22 mouse cellular contexts compared by ENCODE assay signal in genomic region chr17:12684412-12684811, GRCm38 (mm10). TPM values are rescaled to one million over a fixed set of nuclear protein-coding genes. Genes with fewer than 3 reads are reported as not detected.
DNase-seq lines count a peak whose midpoint lies in the region; ATAC-seq and TF ChIP-seq lines count a peak whose summit lies in the region.
"Had no signal": no experiment of that assay in that cellular context is flagged by ENCODE, and none has a peak within 500 bp of the region (broad histone marks: within the 10 kb centered on the region; RNA-seq: fewer than 3 reads in every experiment).

No protein-coding gene starts in this region.

- no peak overlapping the region for H3K27ac ChIP-seq in heart, embryonic 14.5 days (replicated peaks in 1 of 2; ENCODE audit: control insufficient read depth in 1 of 2, insufficient read depth in 1 of 2, low read depth in 2 of 2, low read length in 2 of 2)
- no peak overlapping the region for H3K27ac ChIP-seq in heart, embryonic 11.5 days (ENCODE audit: low read depth, low read length)
- H3K27ac ChIP-seq in stomach, postnatal 0 days (replicated peaks), result no peak overlapping the region
- H3K27ac ChIP-seq: forebrain, embryonic 12.5 days; hindbrain, embryonic 15.5 days; kidney, postnatal 0 days; limb, embryonic 15.5 days; midbrain, embryonic 10.5 days; neural tube, embryonic 12.5 days had no signal

- WGBS in heart, embryonic 14.5 days, result 59% methylated on average over 4 of the region's 4 CpGs
- 70% methylated on average over 4 of the region's 4 CpGs for WGBS in heart, embryonic 11.5 days (ENCODE audit: insufficient replicate concordance)
- 49% methylated on average over 4 of the region's 4 CpGs for WGBS in stomach, postnatal 0 days

- no peak overlapping the region for H3K4me2 ChIP-seq in heart, embryonic 14.5 days (ENCODE audit: low read length)
- H3K4me2 ChIP-seq in heart, embryonic 11.5 days, result no peak overlapping the region
- no peak overlapping the region for H3K4me2 ChIP-seq in stomach, postnatal 0 days (replicated peaks; ENCODE audit: low read depth)
- H3K4me2 ChIP-seq: forebrain, embryonic 12.5 days; hindbrain, embryonic 15.5 days; limb, embryonic 15.5 days; neural tube, embryonic 12.5 days had no signal

- no peak overlapping the region for H3K4me3 ChIP-seq in heart, embryonic 14.5 days (ENCODE audit: control insufficient read depth in 1 of 2, insufficient read depth in 1 of 2, low read depth in 1 of 2, low read length in 2 of 2)
- H3K4me3 ChIP-seq in heart, embryonic 11.5 days (ENCODE audit: low read depth, low read length), result no peak overlapping the region
- no peak overlapping the region for H3K4me3 ChIP-seq in stomach, postnatal 0 days (ENCODE audit: low read depth, low read length)
- H3K4me3 ChIP-seq: forebrain, embryonic 12.5 days; hindbrain, embryonic 15.5 days; limb, embryonic 15.5 days; midbrain, embryonic 10.5 days; neural tube, embryonic 12.5 days had no signal

- no peaks in the 10 kb centered on the region for H3K9me3 ChIP-seq in heart, embryonic 14.5 days (ENCODE audit: control insufficient read depth, low read length)
- H3K9me3 ChIP-seq in heart, embryonic 11.5 days (replicated peaks; ENCODE audit: control insufficient read depth, low read length), result no peaks in the 10 kb centered on the region
- H3K9me3 ChIP-seq in stomach, postnatal 0 days (ENCODE audit: control insufficient read depth, low read length), result no peaks in the 10 kb centered on the region
- H3K9me3 ChIP-seq: forebrain, embryonic 12.5 days; hindbrain, embryonic 15.5 days; limb, embryonic 15.5 days; neural tube, embryonic 12.5 days had no signal

- DNase-seq in kidney, adult 9 months, result peak; percentile 55
- no peak for DNase-seq in kidney, postnatal 4 days
- peak; percentile 47 to 62 for DNase-seq in cerebellum, postnatal 36 days
- DNase-seq in stomach, postnatal 0 days (ENCODE audit: low spot score), result peak; percentile 48
- DNase-seq in adrenal gland, postnatal 10 days, result no peak
- DNase-seq: adrenal gland, postnatal 36 days; gastrocnemius, postnatal 10 days; lung, postnatal 14 days; spleen, adult 18-20 months had no signal

- H3K36me3 ChIP-seq in heart, embryonic 14.5 days (ENCODE audit: control insufficient read depth, insufficient read depth, low read length), result peaks cover 94% of the 10 kb centered on the region
- H3K36me3 ChIP-seq in heart, embryonic 11.5 days (ENCODE audit: control insufficient read depth, insufficient read depth, low read length), result peaks cover 47% of the 10 kb centered on the region
- peaks cover 21% of the 10 kb centered on the region for H3K36me3 ChIP-seq in stomach, postnatal 0 days (ENCODE audit: control insufficient read depth, insufficient read depth, low read length)

- no peaks in the 10 kb centered on the region for H3K27me3 ChIP-seq in heart, embryonic 14.5 days (ENCODE audit: control insufficient read depth, insufficient read depth, low read length)
- H3K27me3 ChIP-seq in heart, embryonic 11.5 days (ENCODE audit: control insufficient read depth, insufficient read depth, low read length), result no peaks in the 10 kb centered on the region
- no peaks in the 10 kb centered on the region for H3K27me3 ChIP-seq in stomach, postnatal 0 days (ENCODE audit: control insufficient read depth, insufficient read depth, low read length)
- H3K27me3 ChIP-seq: forebrain, embryonic 12.5 days; hindbrain, embryonic 15.5 days; limb, embryonic 15.5 days; neural tube, embryonic 12.5 days; Patski had no signal

- H3K4me1 ChIP-seq in heart, embryonic 14.5 days (ENCODE audit: control insufficient read depth in 2 of 2, insufficient read depth in 2 of 2, low read length in 2 of 2), result peaks cover 14 to 22% of the 10 kb centered on the region in 2 experiments
- H3K4me1 ChIP-seq in heart, embryonic 11.5 days (ENCODE audit: control insufficient read depth, insufficient read depth, low read length), result peaks cover 9% of the 10 kb centered on the region; the same call in 1 of the 2 replicates
- no peaks in the 10 kb centered on the region for H3K4me1 ChIP-seq in stomach, postnatal 0 days (replicated peaks; ENCODE audit: control insufficient read depth, insufficient read depth)
- H3K4me1 ChIP-seq: forebrain, embryonic 12.5 days; hindbrain, embryonic 15.5 days; midbrain, embryonic 10.5 days; neural tube, embryonic 12.5 days had no signal

- TF ChIP-seq EP300 in stomach, postnatal 0 days (optimal IDR thresholded peaks at IDR 0.05), result no peak

- 0 out of 2 replicates have a peak, but pooled peaks have one; percentile 7 for ATAC-seq in heart, embryonic 14.5 days (ENCODE audit: insufficient number of reproducible peaks, insufficient read depth, low FRiP score, low read depth)
- no peak for ATAC-seq in heart, embryonic 11.5 days (replicated peaks; ENCODE audit: insufficient number of reproducible peaks, low FRiP score, low TSS enrichment)
- ATAC-seq in stomach, postnatal 0 days (ENCODE audit: low FRiP score, low TSS enrichment), result no peak
- ATAC-seq: activated CD4-positive, CD25-positive, alpha-beta regulatory T cell, adult 4 months; Patski had no signal

- no peak overlapping the region for H3K9ac ChIP-seq in heart, embryonic 14.5 days (ENCODE audit: low read length)
- no peak overlapping the region for H3K9ac ChIP-seq in heart, embryonic 11.5 days (ENCODE audit: low read depth, low read length)
- H3K9ac ChIP-seq in stomach, postnatal 0 days (ENCODE audit: low read length), result no peak overlapping the region; the same call in 1 of the 2 replicates
- H3K9ac ChIP-seq: forebrain, embryonic 12.5 days; hindbrain, embryonic 15.5 days; limb, embryonic 15.5 days; neural tube, embryonic 12.5 days had no signal

- TF ChIP-seq CTCF in stomach, postnatal 0 days (IDR thresholded peaks at IDR 0.05; ENCODE audit: low read depth), result no peak

RNA-seq across cellular contexts. Expression of gene Slc22a1, which starts 8.8 kb away (rescaled TPM):
- 28.7 and 42.4 TPM in 2 replicates for polyA plus RNA-seq in heart, embryonic 14.5 days (2014; fragmentation: Nextera tagmentation; extraction: Ambion mirVana)
- 0.82 and 2.1 TPM in 2 replicates for polyA plus RNA-seq in heart, embryonic 11.5 days (2014; fragmentation: Nextera tagmentation; extraction: Ambion mirVana)
- polyA plus RNA-seq in stomach, postnatal 0 days (2015; fragmentation: Nextera tagmentation; extraction: Ambion mirVana), result 7.9 and 10.4 TPM in 2 replicates
- total RNA-seq in adrenal gland, postnatal 10 days (2021), result 10 to 100 TPM; 10.1 to 24.6 TPM
- total RNA-seq: gastrocnemius, postnatal 10 days; layer of hippocampus, postnatal 25 days; monocyte, adult 5-6 weeks had no signal
- polyA plus RNA-seq: hindbrain, embryonic 15.5 days; limb, embryonic 15.5 days; liver, embryonic 16.5 days; midbrain, embryonic 10.5 days; neural tube, embryonic 12.5 days; Patski had no signal

Comparison
In these comparisons a context has a peak if more than half of its experiments do, and no peak if none do; other contexts are left out.
1. DNase-seq: peak in kidney, adult 9 months (single experiment), cerebellum, postnatal 36 days (2 of 2) and stomach, postnatal 0 days (single experiment); none in kidney, postnatal 4 days (0 of 2) and adrenal gland, postnatal 10 days (single experiment).